Mouse (Mus musculus): ENCODE data around the gene Rhbdl3. TPM values are rescaled to one million over a fixed set of nuclear protein-coding genes. Genes with fewer than 3 reads are reported as not detected.
A peak's percentile ranks its signal among the peaks of the same experiment; 100 is the strongest.
"Not testable (repeated sequence)": the region's sequence is repeated elsewhere in the genome, so short reads cannot be mapped to it uniquely, and the experiment has no call there.

Gene Rhbdl3
- polyA plus RNA-seq, 1 experiment from 2014 or later, result 15.2 TPM

DNA sequence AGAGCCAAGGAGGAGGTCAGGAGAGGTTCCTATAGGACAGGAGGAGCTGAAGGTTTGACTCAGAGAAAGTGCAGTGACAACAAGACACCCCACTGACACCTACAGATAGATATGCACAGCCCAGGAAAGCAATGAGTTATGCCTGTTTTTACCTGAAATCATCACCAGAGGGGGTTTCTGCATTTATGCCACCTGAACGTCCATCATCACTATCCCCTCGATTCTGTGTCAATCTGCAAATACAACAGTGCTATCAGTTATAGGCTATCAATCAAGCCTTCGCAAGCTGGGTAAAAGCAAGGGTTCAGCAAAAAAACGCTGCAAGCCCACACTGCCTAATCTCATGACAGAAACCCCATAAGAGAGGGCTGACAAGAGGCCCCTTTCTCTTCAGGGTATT, 75.9 kb downstream of the Rhbdl3 start:
- H3K27ac ChIP-seq (ENCODE audit: low read depth, low read length), result no peak overlapping the region
- 75% methylated on average over 4 of the region's 4 CpGs for WGBS
- ATAC-seq (ENCODE audit: low FRiP score) (no peak), DNase-seq (ENCODE audit: low spot score, missing footprints) (peak; percentile 37)
- peaks cover 6% of the 10 kb centered on the region for H3K4me1 ChIP-seq (ENCODE audit: control insufficient read depth, insufficient read depth, low read length)
- H3K9me3 ChIP-seq (ENCODE audit: control insufficient read depth, low read length), result no peaks in the 10 kb centered on the region
- no peaks in the 10 kb centered on the region for H3K27me3 ChIP-seq (ENCODE audit: control insufficient read depth, insufficient read depth, low read length)
- H3K4me2 ChIP-seq, result no peak overlapping the region
- H3K36me3 ChIP-seq (ENCODE audit: control insufficient read depth, insufficient read depth, low read length), result 0 out of 2 replicates have a peak, but pooled peaks cover 6% of the 10 kb centered on the region
- H3K4me3 ChIP-seq (ENCODE audit: low read depth, low read length), result no peak overlapping the region
- no peak overlapping the region for H3K9ac ChIP-seq (ENCODE audit: low read length)

DNA sequence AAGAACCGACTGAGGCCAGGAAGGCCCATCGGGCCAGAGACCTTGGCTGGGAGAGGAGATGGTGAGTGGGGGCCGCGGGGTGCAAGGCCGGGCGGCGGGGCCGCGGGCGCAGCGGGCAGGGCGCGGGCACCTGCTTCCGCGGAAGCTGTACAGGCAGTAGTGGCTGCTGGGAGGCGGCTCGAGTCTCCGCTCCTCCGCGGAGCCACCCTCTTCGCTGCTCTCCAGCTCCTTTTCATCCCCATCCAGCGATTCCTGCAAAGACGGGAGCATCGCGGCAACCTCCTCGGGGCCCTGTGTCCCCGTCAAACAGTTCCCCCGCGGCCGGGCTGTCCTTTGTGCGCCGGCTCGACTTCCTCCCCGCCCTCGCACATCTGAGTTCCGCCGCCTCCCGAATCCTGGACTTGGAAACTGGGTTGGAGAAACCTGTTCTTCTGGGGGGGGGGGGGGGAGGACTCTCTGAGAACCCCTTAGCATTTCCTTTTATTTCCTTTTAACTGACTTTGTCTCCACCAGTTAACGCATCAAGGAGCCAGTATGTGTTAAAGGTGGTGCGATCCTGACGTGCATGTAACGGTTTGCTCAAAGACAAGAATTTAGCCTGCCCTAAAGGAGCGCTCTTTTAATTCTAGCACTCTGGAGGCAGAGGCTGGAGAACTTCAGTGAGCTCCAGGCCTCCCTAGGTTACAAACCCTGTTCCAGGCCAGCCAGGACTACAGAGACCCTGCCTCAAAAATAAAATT, 77.2 kb downstream of the Rhbdl3 start, which contains the start of gene 5730455P16Rik:
TSS of gene 5730455P16Rik (minus strand) at position 323 of the 740 bp plus-strand sequence.
- Histone ChIP-seq H3K27me3 (ENCODE audit: control insufficient read depth, insufficient read depth, low read length) (no peaks in the 10 kb centered on the region), H3K9ac (ENCODE audit: low read length) (peak within 1 kb of the TSS; percentile 78), H3K36me3 (ENCODE audit: control insufficient read depth, insufficient read depth, low read length) (0 out of 2 replicates have a peak, but pooled peaks cover 6% of the 10 kb centered on the region), H3K4me1 (ENCODE audit: control insufficient read depth, insufficient read depth, low read length) (peaks cover 8% of the 10 kb centered on the region), H3K9me3 (ENCODE audit: control insufficient read depth, low read length) (no peaks in the 10 kb centered on the region), H3K4me3 (ENCODE audit: low read depth, low read length) (peak within 1 kb of the TSS; percentile 50), H3K4me2 (peak within 1 kb of the TSS; percentile 59), H3K27ac (ENCODE audit: low read depth, low read length) (peak within 1 kb of the TSS; percentile 78)
- DNase-seq (ENCODE audit: low spot score, missing footprints), result peak; percentile 98
- WGBS, result 3% methylated on average over 41 of the region's 43 CpGs
- ATAC-seq (ENCODE audit: low FRiP score), result peak; percentile 83

GRCm38 (mm10) chr11:80378452-80379068, 77.8 kb downstream of the Rhbdl3 start:
- 0 out of 2 replicates have a peak overlapping the region, but pooled peaks have one; percentile 78 for H3K27ac ChIP-seq (ENCODE audit: low read depth, low read length)
- H3K27me3 ChIP-seq (ENCODE audit: control insufficient read depth, insufficient read depth, low read length); ATAC-seq (ENCODE audit: low FRiP score); H3K36me3 ChIP-seq (ENCODE audit: control insufficient read depth, insufficient read depth, low read length); H3K4me1 ChIP-seq (ENCODE audit: control insufficient read depth, insufficient read depth, low read length); H3K9me3 ChIP-seq (ENCODE audit: control insufficient read depth, low read length): not testable (repeated sequence)
- peak overlapping the region; percentile 78 for H3K9ac ChIP-seq (ENCODE audit: low read length)
- peak; percentile 65 for DNase-seq (ENCODE audit: low spot score, missing footprints)
- peak overlapping the region; percentile 59 for H3K4me2 ChIP-seq
- WGBS, result 69% methylated on average over 2 of the region's 2 CpGs
- peak overlapping the region; percentile 50; the same call in 1 of the 2 replicates for H3K4me3 ChIP-seq (ENCODE audit: low read depth, low read length)

DNA sequence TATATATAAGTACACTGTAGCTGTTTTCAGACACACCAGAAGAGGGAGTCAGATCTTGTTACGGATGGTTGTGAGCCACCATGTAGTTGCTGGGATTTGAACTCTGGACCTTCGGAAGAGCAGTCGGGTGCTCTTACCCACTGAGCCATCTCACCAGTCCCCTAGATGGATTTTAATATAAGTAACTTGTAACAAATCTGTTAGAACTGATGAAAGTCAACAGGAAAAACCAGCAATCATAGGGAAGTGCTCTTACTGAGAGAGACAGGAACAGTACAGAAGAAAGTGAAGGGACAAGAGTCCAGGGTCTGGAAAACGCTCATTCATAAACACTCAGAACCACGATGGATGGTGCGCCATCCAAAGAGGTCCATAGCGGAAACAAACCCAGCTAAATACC, 78.5 kb downstream of the Rhbdl3 start:
- peak; percentile 51 for DNase-seq (ENCODE audit: low spot score, missing footprints)
- H3K27ac ChIP-seq (ENCODE audit: low read depth, low read length); H3K9me3 ChIP-seq (ENCODE audit: control insufficient read depth, low read length); H3K9ac ChIP-seq (ENCODE audit: low read length); H3K36me3 ChIP-seq (ENCODE audit: control insufficient read depth, insufficient read depth, low read length); H3K4me2 ChIP-seq; H3K4me3 ChIP-seq (ENCODE audit: low read depth, low read length); H3K27me3 ChIP-seq (ENCODE audit: control insufficient read depth, insufficient read depth, low read length); ATAC-seq (ENCODE audit: low FRiP score); H3K4me1 ChIP-seq (ENCODE audit: control insufficient read depth, insufficient read depth, low read length): not testable (repeated sequence)
- 96% methylated on average over 7 of the region's 7 CpGs for WGBS

- H3K36me3 ChIP-seq (ENCODE audit: control insufficient read depth, insufficient read depth, low read length), result peaks cover 9% of the 10 kb centered on the region; the same call in 1 of the 2 replicates
- peak overlapping the region; percentile 98 for H3K4me3 ChIP-seq (ENCODE audit: low read depth, low read length)
- H3K9me3 ChIP-seq (ENCODE audit: control insufficient read depth, low read length), result no peaks in the 10 kb centered on the region
- WGBS, result 11% methylated on average over 12 of the region's 12 CpGs
- peak overlapping the region; percentile 73; the same call in 1 of the 2 replicates for H3K27ac ChIP-seq (ENCODE audit: low read depth, low read length)
- H3K9ac ChIP-seq (ENCODE audit: low read length), result peak overlapping the region; percentile 99
- H3K27me3 ChIP-seq (ENCODE audit: control insufficient read depth, insufficient read depth, low read length), result no peaks in the 10 kb centered on the region
- H3K4me2 ChIP-seq, result peak overlapping the region; percentile 62
- ATAC-seq (ENCODE audit: low FRiP score) (peak; percentile 45), DNase-seq (ENCODE audit: low spot score, missing footprints) (peak; percentile 94)
- peaks cover 21% of the 10 kb centered on the region for H3K4me1 ChIP-seq (ENCODE audit: control insufficient read depth, insufficient read depth, low read length)
These were observed 81.9 kb downstream of the Rhbdl3 start for GRCm38 (mm10) chr11:80382626-80383018.

- under 1% methylated on average over 33 of the region's 33 CpGs for WGBS
- Histone ChIP-seq H3K27me3 (ENCODE audit: control insufficient read depth, insufficient read depth, low read length) (no peaks in the 10 kb centered on the region), H3K9me3 (ENCODE audit: control insufficient read depth, low read length) (no peaks in the 10 kb centered on the region), H3K36me3 (ENCODE audit: control insufficient read depth, insufficient read depth, low read length) (peaks cover 12% of the 10 kb centered on the region; the same call in 1 of the 2 replicates), H3K9ac (ENCODE audit: low read length) (peak within 1 kb of the TSS; percentile 99), H3K4me1 (ENCODE audit: control insufficient read depth, insufficient read depth, low read length) (peaks cover 21% of the 10 kb centered on the region), H3K27ac (ENCODE audit: low read depth, low read length) (peak within 1 kb of the TSS; percentile 73), H3K4me3 (ENCODE audit: low read depth, low read length) (peak within 1 kb of the TSS; percentile 98), H3K4me2 (peak within 1 kb of the TSS; percentile 88)
- peak; percentile 97 for ATAC-seq (ENCODE audit: low FRiP score)
- DNase-seq (ENCODE audit: low spot score, missing footprints), result peak; percentile 99
These were observed 82.4 kb downstream of the Rhbdl3 start, which contains the start of gene Zfp207 for GRCm38 (mm10) chr11:80383019-80383625. TSS of gene Zfp207 (plus strand) at chr11:80383279.

- Histone ChIP-seq H3K4me3 (ENCODE audit: low read depth, low read length) (peak overlapping the region; percentile 98), H3K27me3 (ENCODE audit: control insufficient read depth, insufficient read depth, low read length) (no peaks in the 10 kb centered on the region), H3K9ac (ENCODE audit: low read length) (peak overlapping the region; percentile 99), H3K36me3 (ENCODE audit: control insufficient read depth, insufficient read depth, low read length) (peaks cover 14% of the 10 kb centered on the region; the same call in 1 of the 2 replicates), H3K4me2 (peak overlapping the region; percentile 17), H3K27ac (ENCODE audit: low read depth, low read length) (peak overlapping the region; percentile 73), H3K4me1 (ENCODE audit: control insufficient read depth, insufficient read depth, low read length) (peaks cover 21% of the 10 kb centered on the region), H3K9me3 (ENCODE audit: control insufficient read depth, low read length) (no peaks in the 10 kb centered on the region)
- WGBS, result under 1% methylated on average over 20 of the region's 20 CpGs
- peak; percentile 50 for ATAC-seq (ENCODE audit: low FRiP score)
- no peak for DNase-seq (ENCODE audit: low spot score, missing footprints)
These were observed 82.9 kb downstream of the Rhbdl3 start for GRCm38 (mm10) chr11:80383626-80384046.

GRCm38 (mm10) chr11:80384461-80384860, 83.7 kb downstream of the Rhbdl3 start:
- peak overlapping the region; percentile 55 for H3K9ac ChIP-seq (ENCODE audit: low read length)
- peak overlapping the region; percentile 88 for H3K4me2 ChIP-seq
- ATAC-seq (ENCODE audit: low FRiP score), result no peak
- H3K27ac ChIP-seq (ENCODE audit: low read depth, low read length), result no peak overlapping the region
- peaks cover 21% of the 10 kb centered on the region for H3K4me1 ChIP-seq (ENCODE audit: control insufficient read depth, insufficient read depth, low read length)
- no peaks in the 10 kb centered on the region for H3K9me3 ChIP-seq (ENCODE audit: control insufficient read depth, low read length)
- H3K4me3 ChIP-seq (ENCODE audit: low read depth, low read length), result peak overlapping the region; percentile 98
- no peaks in the 10 kb centered on the region for H3K27me3 ChIP-seq (ENCODE audit: control insufficient read depth, insufficient read depth, low read length)
- DNase-seq (ENCODE audit: low spot score, missing footprints), result peak; percentile 85
- peaks cover 17% of the 10 kb centered on the region; the same call in 1 of the 2 replicates for H3K36me3 ChIP-seq (ENCODE audit: control insufficient read depth, insufficient read depth, low read length)

All from midbrain, embryonic 11.5 days (tissue).